Mouse (Mus musculus): ENCODE results near the gene Plekho1. TPM values are rescaled to one million over a fixed set of nuclear protein-coding genes. Genes with fewer than 3 reads are reported as not detected.

Gene Plekho1
- total and polyA plus RNA-seq, 3 experiments: 22.3 to 24.6 (median 23.4) TPM

GRCm38 (mm10) chr3:96015681-96016080 lies 19.9 kb upstream of the Plekho1 start:
- H3K4me1 ChIP-seq (ENCODE audit: control insufficient read depth in 1 of 2, insufficient read depth in 2 of 2): peaks cover 0 to 9% of the 10 kb centered on the region in 2 experiments; a peak in 2 of 4 replicates
- DNase-seq (ENCODE audit: extremely low read depth): no peak

DNA sequence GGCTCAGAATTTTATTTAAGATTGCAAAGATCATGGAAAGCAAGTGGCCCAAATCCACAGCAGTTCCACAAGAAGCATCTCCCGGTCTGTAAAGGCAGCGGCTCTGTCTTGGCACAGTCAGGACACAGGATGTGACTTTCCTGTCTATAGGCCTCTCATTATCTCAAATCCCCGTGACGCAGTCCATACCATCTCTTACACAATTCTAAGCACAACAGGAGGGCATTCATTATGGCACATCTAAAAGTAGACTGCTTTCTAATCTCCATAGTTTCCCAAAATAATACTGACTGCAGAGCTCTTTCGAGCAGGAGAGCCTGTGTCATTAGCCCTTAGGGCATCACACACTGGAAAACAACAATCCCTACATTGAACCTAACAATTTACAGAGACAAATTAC lies 17.0 kb upstream of the Plekho1 start:
- Histone ChIP-seq H3K79me2 (replicated peaks; ENCODE audit: control insufficient read depth, extremely low read depth, insufficient read depth, poor library complexity, severe bottlenecking) (no peaks in the 10 kb centered on the region), H3K4me2 (ENCODE audit: insufficient read depth, low read depth, poor library complexity, severe bottlenecking) (no peak overlapping the region), H3K36me3 (replicated peaks in 1 of 2; ENCODE audit: control insufficient read depth in 1 of 2, insufficient read depth in 1 of 2, low read length in 1 of 2) (peaks cover 2 to 8% of the 10 kb centered on the region in 2 experiments), H3K4me3 (replicated peaks in 1 of 3; ENCODE audit: low read depth in 2 of 3, low read length in 2 of 3, poor library complexity in 1 of 3) (no peak overlapping the region), H3K9ac (ENCODE audit: insufficient read depth, low read depth) (no peak overlapping the region), H3K27me3 (replicated peaks) (no peaks in the 10 kb centered on the region), H3K9me3 (replicated peaks; ENCODE audit: low read length) (no peaks in the 10 kb centered on the region), H3K4me1 (ENCODE audit: control insufficient read depth in 1 of 2, insufficient read depth in 2 of 2) (peaks cover 0 to 9% of the 10 kb centered on the region in 2 experiments; a peak in 2 of 4 replicates), H3K27ac (ENCODE audit: insufficient read depth, low read depth) (no peak overlapping the region)
- TF ChIP-seq JUND (conservative IDR thresholded peaks at IDR 0.05; ENCODE audit: low read depth, low read length) (no peak), JUN (IDR thresholded peaks at IDR 0.05; ENCODE audit: insufficient read depth, low read depth, low read length) (no peak), ZNF384 (IDR thresholded peaks at IDR 0.05; ENCODE audit: low read depth, low read length) (no peak), GABPA (IDR thresholded peaks at IDR 0.05; ENCODE audit: insufficient replicate concordance, low read depth, low read length) (no peak), RAD21 (IDR thresholded peaks at IDR 0.05; ENCODE audit: low read depth, low read length) (no peak), CTCF (conservative IDR thresholded peaks at IDR 0.05 in 1 of 2, IDR thresholded peaks at IDR 0.05 in 1 of 2; ENCODE audit: low read depth in 2 of 2, low read length in 2 of 2) (no peak), MAZ (IDR thresholded peaks at IDR 0.05; ENCODE audit: low read depth, low read length) (no peak), CHD1 (IDR thresholded peaks at IDR 0.05; ENCODE audit: low read depth, low read length) (no peak)
- dilution Hi-C loops (cut with MboI; ENCODE audit: extremely low pct_ligation_motif_present, extremely low pct_unique_long_range_greater_than_20kb, low sequenced_read_pairs): no loop called here
- in situ Hi-C loops (cut with MboI; ENCODE audit: low pct_ligation_motif_present, low pct_unique_long_range_greater_than_20kb, low sequenced_read_pairs): no loop called here
- no peak for DNase-seq (ENCODE audit: extremely low read depth)

More at GRCm38 (mm10) chr3:96015681-96016080, 19.9 kb upstream of the Plekho1 start:
- Histone ChIP-seq H3K9me3 (replicated peaks; ENCODE audit: low read length) (no peaks in the 10 kb centered on the region), H3K9ac (ENCODE audit: insufficient read depth, low read depth) (no peak overlapping the region), H3K79me2 (replicated peaks; ENCODE audit: control insufficient read depth, extremely low read depth, insufficient read depth, poor library complexity, severe bottlenecking) (no peaks in the 10 kb centered on the region), H3K27me3 (replicated peaks) (no peaks in the 10 kb centered on the region), H3K27ac (ENCODE audit: insufficient read depth, low read depth) (no peak overlapping the region), H3K4me3 (replicated peaks in 1 of 3; ENCODE audit: low read depth in 2 of 3, low read length in 2 of 3, poor library complexity in 1 of 3) (no peak overlapping the region), H3K36me3 (replicated peaks in 1 of 2; ENCODE audit: control insufficient read depth in 1 of 2, insufficient read depth in 1 of 2, low read length in 1 of 2) (peaks cover 5 to 11% of the 10 kb centered on the region in 2 experiments), H3K4me2 (ENCODE audit: insufficient read depth, low read depth, poor library complexity, severe bottlenecking) (no peak overlapping the region)
- dilution Hi-C loops (cut with MboI; ENCODE audit: extremely low pct_ligation_motif_present, extremely low pct_unique_long_range_greater_than_20kb, low sequenced_read_pairs) (no loop called here), in situ Hi-C loops (cut with MboI; ENCODE audit: low pct_ligation_motif_present, low pct_unique_long_range_greater_than_20kb, low sequenced_read_pairs) (no loop called here)
- no peak for TF ChIP-seq USF2 (conservative IDR thresholded peaks at IDR 0.05; ENCODE audit: low read depth, low read length)
- TF ChIP-seq ZMIZ1 (IDR thresholded peaks at IDR 0.05; ENCODE audit: low read depth, low read length): no peak
- TF ChIP-seq HCFC1 (IDR thresholded peaks at IDR 0.05; ENCODE audit: low read depth, low read length): no peak
- no peak for TF ChIP-seq IRF4 (IDR thresholded peaks at IDR 0.05; ENCODE audit: low read depth, low read length)
- no peak for TF ChIP-seq USF1 (IDR thresholded peaks at IDR 0.05; ENCODE audit: low read depth, low read length)
- no peak for TF ChIP-seq GABPA (IDR thresholded peaks at IDR 0.05; ENCODE audit: insufficient replicate concordance, low read depth, low read length)
- TF ChIP-seq ETS1 (conservative IDR thresholded peaks at IDR 0.05; ENCODE audit: low read depth, low read length): no peak

Measured in CH12.LX (cell line).